Mouse (Mus musculus): ENCODE data around the gene Nr2f1.
"Not testable (repeated sequence)": the region's sequence is repeated elsewhere in the genome, so short reads cannot be mapped to it uniquely, and the experiment has no call there.

Gene Nr2f1

GRCm38 (mm10) chr13:78199642-78200160, at the start of gene Nr2f1:
Gene Nr2f1 (minus strand): TSS chr13:78199757.
- in situ Hi-C loops (cut with MseI, MboI) = loop anchor here (5.0 to 10.0 kb wide), 2 partner anchors 215 to 217 kb away; no protein-coding TSS in a partner anchor

GRCm38 (mm10) chr13:78221680-78222079, 22.1 kb upstream of the Nr2f1 start:
- in situ Hi-C loops (cut with MseI, MboI) = no loop called here

GRCm38 (mm10) chr13:78220238-78220637, 20.7 kb upstream of the Nr2f1 start:
- in situ Hi-C loops (cut with MseI, MboI) = not testable (repeated sequence)

GRCm38 (mm10) chr13:78215223-78215622, 15.7 kb upstream of the Nr2f1 start:
- in situ Hi-C loops (cut with MseI, MboI) = no loop called here

GRCm38 (mm10) chr13:78213155-78213554, 13.6 kb upstream of the Nr2f1 start:
- in situ Hi-C loops (cut with MseI, MboI) = no loop called here

GRCm38 (mm10) chr13:78212111-78212510, 12.6 kb upstream of the Nr2f1 start:
- in situ Hi-C loops (cut with MseI, MboI) = no loop called here

- in situ Hi-C loops (cut with MseI, MboI) = no loop called here
Observed at GRCm38 (mm10) chr13:78211231-78212010, 11.9 kb upstream of the Nr2f1 start.

GRCm38 (mm10) chr13:78210748-78211089, 11.2 kb upstream of the Nr2f1 start:
- in situ Hi-C loops (cut with MseI, MboI) = no loop called here

GRCm38 (mm10) chr13:78210029-78210747, 10.6 kb upstream of the Nr2f1 start:
- in situ Hi-C loops (cut with MseI, MboI) = no loop called here

- in situ Hi-C loops (cut with MseI, MboI) = no loop called here
Observed at GRCm38 (mm10) chr13:78209611-78210028, 10.1 kb upstream of the Nr2f1 start.

- in situ Hi-C loops (cut with MseI, MboI) = no loop called here
Observed at GRCm38 (mm10) chr13:78208689-78209410, 9.3 kb upstream of the Nr2f1 start.

GRCm38 (mm10) chr13:78207796-78208645, 8.5 kb upstream of the Nr2f1 start:
- in situ Hi-C loops (cut with MseI, MboI) = no loop called here

GRCm38 (mm10) chr13:78206891-78207430, 7.4 kb upstream of the Nr2f1 start:
- in situ Hi-C loops (cut with MseI, MboI) = no loop called here

- in situ Hi-C loops (cut with MseI, MboI) = no loop called here
Observed at GRCm38 (mm10) chr13:78205426-78205825, 5.9 kb upstream of the Nr2f1 start.

GRCm38 (mm10) chr13:78203348-78204061, 3.9 kb upstream of the Nr2f1 start:
- in situ Hi-C loops (cut with MseI, MboI) = loop anchor here in 1 of 2 experiments (5.0 kb wide), 1 partner anchor 221 kb away; no protein-coding TSS in a partner anchor

- in situ Hi-C loops (cut with MseI, MboI) = loop anchor here in 1 of 2 experiments (5.0 kb wide), 1 partner anchor 220 kb away; no protein-coding TSS in a partner anchor
Observed at GRCm38 (mm10) chr13:78202574-78203347, 3.2 kb upstream of the Nr2f1 start.

- in situ Hi-C loops (cut with MseI, MboI) = loop anchor here in 1 of 2 experiments (5.0 kb wide), 1 partner anchor 220 kb away; no protein-coding TSS in a partner anchor
Observed at GRCm38 (mm10) chr13:78201871-78202565, 2.5 kb upstream of the Nr2f1 start.

All from mouse trophoblast stem cell (cell line).